Mouse (Mus musculus) adrenal gland, postnatal 4 days (tissue): ENCODE data around the gene Plbd2. TPM values are rescaled to one million over a fixed set of nuclear protein-coding genes. Genes with fewer than 3 reads are reported as not detected.
"Not testable (repeated sequence)": the region's sequence is repeated elsewhere in the genome, so short reads cannot be mapped to it uniquely, and the experiment has no call there.

Experiments
- DNase-seq, 2 experiments: peaks; one replicate each; pipeline ENCODE4 v3.0.0; 2021 to 2022; ENCODE audit warnings: low spot score in 2 of 2, mixed read lengths in 2 of 2
- total RNA-seq, 2 experiments: library from RNA; stranded (reverse); gene quantifications; 2 replicates each; pipeline ENCODE4 v1.2.3; 2021

Plbd2 gene
- total RNA-seq, 2 experiments from 2014 or later, result 70.5 to 77.5 TPM

- no peak for DNase-seq
Observed at GRCm38 (mm10) chr5:120511643-120512220, 8.3 kb upstream of the Plbd2 start.

GRCm38 (mm10) chr5:120510982-120511642 is 7.7 kb upstream of the Plbd2 start, which contains the start of gene Slc8b1:
TSS of gene Slc8b1 (plus strand) at chr5:120511168.
- DNase-seq, result peak; percentile 88 to 93

GRCm38 (mm10) chr5:120507311-120507710 is 3.9 kb upstream of the Plbd2 start:
- no peak for DNase-seq

- no peak for DNase-seq
Observed at GRCm38 (mm10) chr5:120506490-120506889, 3.1 kb upstream of the Plbd2 start.

DNA sequence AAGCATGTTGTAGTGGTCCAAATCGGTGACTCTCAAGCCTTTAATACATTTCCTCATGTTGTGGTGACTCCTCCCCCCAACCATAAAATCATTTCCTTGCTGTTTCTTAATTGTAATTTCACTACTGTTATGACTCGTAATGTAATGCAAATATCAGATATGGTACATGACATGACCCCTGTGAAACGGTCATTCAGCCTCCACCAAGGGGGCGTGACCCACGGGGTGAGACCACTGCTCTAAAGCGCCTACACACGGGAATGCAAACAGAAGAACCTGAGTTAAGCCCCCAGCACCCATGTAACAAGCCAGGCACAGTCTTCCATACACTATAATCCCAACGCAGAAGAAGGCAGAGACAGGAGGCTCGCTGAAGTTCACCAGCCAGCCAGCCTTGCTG is 2.4 kb upstream of the Plbd2 start:
- no peak for DNase-seq

- DNase-seq, result peak; percentile 43 to 61
Observed at GRCm38 (mm10) chr5:120505368-120505767, 1.9 kb upstream of the Plbd2 start.

DNA sequence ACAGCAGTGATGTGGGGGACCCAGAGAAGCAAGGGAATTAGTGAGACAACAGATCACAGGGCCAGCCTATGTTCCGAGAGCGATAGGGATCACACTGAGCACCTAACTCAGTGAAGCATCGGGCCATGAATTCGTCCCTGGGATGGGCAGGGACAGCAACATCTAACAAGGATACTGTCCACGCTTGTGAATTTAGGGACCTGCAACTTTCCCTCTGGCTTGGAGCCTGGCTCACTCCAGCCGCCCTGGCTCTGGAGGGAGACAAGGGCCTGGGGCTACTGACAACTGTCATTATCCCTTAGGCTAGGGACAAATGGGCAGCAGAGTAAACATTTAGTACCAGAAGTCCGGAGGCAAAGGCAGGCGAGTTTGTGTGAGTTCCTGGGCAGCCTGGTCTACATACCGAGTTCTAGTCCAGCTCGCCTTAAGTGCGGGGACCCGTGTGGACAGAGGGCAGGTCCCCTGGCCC is 716 bp downstream of the Plbd2 start:
- DNase-seq, result no peak

GRCm38 (mm10) chr5:120502147-120502621 is 1.2 kb downstream of the Plbd2 start:
- DNase-seq, result no peak

GRCm38 (mm10) chr5:120500609-120501008 is 2.8 kb downstream of the Plbd2 start:
- DNase-seq, result not testable (repeated sequence)

DNA sequence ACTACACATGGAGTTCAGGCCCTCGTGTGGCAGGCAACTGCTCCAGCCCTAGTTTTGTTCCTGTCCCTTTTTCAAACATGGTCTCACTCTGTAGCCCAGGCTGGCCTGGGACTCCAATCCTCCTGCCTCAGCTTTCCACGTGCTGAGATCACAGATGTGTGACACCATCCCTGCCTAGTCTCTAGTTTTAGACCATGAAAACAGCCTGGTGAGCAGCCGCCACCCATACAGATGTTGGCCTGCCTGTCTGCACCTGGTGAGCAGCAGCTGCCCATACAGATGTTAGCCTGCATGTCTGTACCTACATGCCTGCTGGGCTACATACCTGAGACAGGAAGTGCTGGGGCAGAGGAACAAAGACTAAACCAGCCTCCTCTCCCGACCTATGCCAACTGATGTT is 4.2 kb downstream of the Plbd2 start:
- DNase-seq, result no peak

- DNase-seq, result no peak
Observed at GRCm38 (mm10) chr5:120497071-120497470, 6.4 kb downstream of the Plbd2 start.

DNA sequence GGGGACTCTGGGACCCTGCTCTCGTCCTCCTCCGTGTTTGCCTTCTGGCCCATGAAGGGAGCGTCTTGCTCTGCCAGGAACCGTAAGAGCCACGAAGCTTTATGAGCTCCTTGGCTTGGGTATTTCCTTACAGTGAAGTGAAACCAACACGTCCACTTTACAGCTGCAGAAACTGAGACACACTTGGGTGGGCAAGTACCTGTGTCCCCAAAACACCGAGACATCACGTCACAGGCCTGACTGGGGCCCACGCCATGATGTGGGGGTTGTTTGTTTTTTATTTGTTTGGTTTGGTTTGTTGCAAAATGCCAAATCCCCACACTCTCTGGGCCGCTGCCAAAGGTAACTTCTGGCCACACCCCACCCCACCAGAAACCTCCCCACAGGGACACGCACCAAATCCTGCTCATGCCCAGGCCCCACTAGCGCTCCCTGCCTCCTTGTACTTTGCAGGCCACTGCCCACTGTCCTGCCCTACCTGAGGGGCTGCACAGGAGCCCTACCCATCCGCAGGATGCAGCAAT is 7.7 kb downstream of the Plbd2 start:
- no peak for DNase-seq

GRCm38 (mm10) chr5:120495064-120495702 is 8.2 kb downstream of the Plbd2 start:
- DNase-seq, result no peak

DNA sequence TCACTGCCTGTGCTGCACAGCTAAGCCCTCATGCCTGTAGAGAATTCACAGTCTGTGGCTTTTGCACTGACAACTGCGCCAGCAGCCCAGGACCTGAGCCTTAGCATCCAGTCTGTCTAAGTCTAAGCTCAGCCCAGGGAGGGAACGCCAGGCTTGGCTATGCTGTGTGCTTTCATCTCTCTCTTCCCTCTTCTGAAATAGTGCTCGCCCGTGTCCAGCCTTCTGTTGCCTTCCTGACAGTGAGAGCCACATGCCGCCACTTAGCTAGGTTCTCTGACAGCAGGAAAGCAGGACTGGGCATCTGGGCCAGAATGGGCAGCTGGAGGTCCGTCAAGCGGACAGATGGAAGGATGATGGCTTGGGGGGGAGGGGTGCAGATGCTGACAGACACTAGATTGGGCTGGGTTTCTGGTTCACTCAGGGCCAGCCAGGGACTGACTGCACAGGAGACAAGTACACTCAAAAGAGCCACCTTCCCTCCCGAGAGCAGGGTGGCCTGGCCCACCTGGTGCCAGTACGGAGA is 9.5 kb downstream of the Plbd2 start:
- DNase-seq, result no peak

DNA sequence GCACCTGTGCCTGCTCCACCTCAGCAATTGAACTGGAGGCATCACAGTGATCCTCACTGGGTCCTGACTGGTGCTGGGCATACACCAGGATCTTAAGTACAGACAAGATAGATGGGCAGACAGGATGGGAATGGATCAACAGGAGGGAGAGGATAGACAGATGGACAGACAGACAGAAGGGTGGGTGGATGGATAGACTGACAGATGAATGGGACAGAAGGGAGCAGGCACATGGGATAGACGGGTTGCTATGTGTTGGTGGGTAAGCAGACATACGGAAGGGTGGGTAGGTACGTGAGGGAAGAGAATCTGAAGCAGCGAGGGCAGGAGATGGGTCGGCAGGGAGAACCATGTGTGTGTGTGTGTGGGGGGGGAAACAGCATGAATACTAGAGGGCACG is 10.0 kb downstream of the Plbd2 start:
- DNase-seq, result no peak

DNA sequence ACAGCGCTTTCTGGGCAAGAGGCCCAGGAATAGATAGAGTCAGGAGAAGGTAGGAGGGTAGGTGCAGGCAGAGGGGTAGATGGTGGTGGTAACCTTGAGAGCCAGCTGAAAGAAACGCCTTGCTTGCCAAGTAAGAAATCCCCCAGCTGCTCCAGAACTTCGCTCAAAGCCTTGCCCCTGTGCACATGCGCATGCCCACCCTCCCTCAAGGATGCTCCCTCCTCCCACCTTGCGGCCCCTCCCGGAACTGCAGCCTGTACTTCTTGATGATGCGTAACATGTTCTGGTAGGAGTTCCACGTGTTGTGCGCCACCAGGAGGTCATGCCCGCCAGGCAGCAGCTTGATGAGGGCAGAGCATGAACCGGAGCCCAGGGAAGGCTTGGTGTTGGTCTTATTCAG is 11.0 kb downstream of the Plbd2 start:
- DNase-seq, result no peak

DNA sequence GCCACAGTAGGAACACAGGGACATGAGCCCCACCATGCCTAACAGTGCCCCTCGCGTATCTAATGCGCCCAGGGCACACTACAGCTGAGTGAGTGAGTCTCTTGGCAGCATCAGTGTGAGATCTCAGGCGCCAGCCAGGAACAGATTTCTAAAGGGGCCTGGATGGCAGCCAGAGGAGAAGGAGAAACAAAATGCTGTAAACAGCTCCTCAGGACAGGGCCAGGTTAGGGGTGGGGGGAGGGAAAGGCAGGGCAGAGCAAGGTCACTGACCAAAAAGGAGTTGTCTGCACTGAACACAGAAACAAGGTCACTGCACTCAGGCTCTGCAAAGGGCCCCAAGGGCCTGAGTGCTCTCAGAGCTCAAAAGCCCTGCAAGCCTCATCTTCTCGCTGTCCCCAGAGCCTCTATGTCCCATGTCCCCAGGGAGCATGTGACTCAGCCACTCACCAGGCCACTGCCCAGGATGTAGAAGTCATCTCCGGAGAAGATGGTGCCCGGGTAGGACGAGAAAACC is 12.7 kb downstream of the Plbd2 start:
- no peak for DNase-seq

DNA sequence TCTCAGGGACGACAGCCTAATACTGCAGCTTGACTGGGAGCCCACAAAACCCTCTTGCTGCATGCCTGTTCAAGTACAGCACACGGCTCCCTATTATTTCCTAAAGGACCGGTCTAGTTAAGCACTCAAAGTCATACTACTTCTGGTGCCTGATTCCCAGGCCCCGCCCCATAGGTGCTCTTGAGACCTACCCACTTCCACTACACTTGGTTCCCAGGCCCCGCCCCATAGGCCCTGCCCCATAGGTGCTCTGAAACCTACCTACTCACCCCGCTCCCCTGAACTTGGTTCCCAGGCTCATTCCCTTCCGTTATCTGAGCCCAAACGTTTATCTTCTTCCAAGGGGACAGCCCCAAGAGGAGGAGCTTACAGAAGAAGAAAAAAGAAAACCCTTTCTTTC is 15.6 kb downstream of the Plbd2 start:
- DNase-seq, result no peak

GRCm38 (mm10) chr5:120483399-120483798 is 20.0 kb downstream of the Plbd2 start:
- DNase-seq, result no peak

GRCm38 (mm10) chr5:120481205-120481604 is 22.2 kb downstream of the Plbd2 start:
- DNase-seq, result no peak

DNA sequence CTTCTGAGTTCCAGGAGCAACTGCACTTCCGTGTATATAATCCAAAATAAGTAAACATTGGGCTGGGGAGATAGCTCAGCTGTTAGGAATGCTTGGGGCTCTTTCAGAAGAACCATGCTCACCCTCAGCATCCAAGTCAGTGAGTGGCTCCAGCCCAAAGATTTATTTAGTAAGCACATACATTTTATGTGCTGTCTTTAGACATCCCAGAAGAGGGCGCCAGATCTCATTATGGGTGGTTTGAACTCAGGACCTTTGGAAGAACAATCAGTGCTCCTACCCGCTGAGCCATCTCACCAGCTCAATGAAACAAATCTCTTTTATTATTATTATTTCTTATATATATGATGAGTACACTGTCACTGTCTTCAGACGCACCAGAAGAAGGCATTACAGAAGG is 23.9 kb downstream of the Plbd2 start:
- no peak for DNase-seq

DNA sequence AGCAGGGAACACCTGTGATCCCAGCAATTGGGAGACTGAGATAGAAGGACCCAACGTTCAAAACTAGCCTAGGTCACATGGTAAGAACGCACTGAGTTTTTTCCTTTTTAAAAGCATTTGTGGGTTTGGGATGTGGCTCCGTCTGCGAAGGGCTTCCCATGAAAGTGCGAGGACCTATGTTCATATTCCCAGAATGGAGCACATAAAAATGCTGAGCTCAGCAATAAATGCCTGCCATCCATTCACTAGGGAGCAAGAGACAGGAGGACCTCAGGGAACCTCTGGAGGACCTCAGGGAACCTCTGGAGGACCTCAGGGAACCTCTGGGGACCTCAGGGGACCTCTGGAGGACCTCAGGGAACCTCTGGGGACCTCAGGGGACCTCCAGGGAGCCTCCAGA is 25.4 kb downstream of the Plbd2 start:
- DNase-seq, result no peak
